Mouse (Mus musculus): Measurements from ENCODE around the gene Cmah. TPM values are rescaled to one million over a fixed set of nuclear protein-coding genes. Genes with fewer than 3 reads are reported as not detected.

The Cmah gene
- polyA plus RNA-seq, 1 experiment from 2014 or later = 1.4 TPM

DNA sequence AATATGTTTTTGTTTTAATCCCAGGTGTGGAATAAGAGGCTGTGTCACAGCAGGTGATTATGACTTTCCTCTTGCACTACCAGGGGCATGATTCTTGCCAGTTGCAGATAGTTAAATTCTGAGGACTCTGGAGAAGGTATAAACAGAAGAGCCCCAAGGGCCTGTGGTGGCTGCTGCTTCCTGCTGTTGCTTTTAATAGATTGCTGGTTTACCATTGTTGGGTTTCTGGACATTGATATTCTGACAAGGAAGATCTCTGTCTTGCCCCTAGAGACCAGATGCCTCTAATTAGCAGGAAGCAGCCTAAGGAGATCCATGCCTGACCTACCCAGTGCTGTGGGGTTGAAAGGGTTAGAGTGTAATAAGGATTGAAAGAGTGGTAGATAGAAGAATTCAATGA lies 75.8 kb downstream of the Cmah start:
- TF ChIP-seq CTCF (IDR thresholded peaks at IDR 0.05; ENCODE audit: low read depth) = no peak
- no peak overlapping the region for H3K4me3 ChIP-seq (replicated peaks; ENCODE audit: low read depth, low read length)
- H3K4me1 ChIP-seq (replicated peaks; ENCODE audit: insufficient read depth, low read length) = no peaks in the 10 kb centered on the region
- H3K36me3 ChIP-seq (ENCODE audit: insufficient read depth, low read length) = no peaks in the 10 kb centered on the region
- H3K27me3 ChIP-seq (ENCODE audit: insufficient read depth, low read length) = no peaks in the 10 kb centered on the region
- no peak for DNase-seq (ENCODE audit: low spot score)
- no peak overlapping the region for H3K27ac ChIP-seq
- no peak for ATAC-seq (replicated peaks; ENCODE audit: low FRiP score, low read depth)
- H3K9ac ChIP-seq (ENCODE audit: low read depth, low read length) = no peak overlapping the region
- H3K9me3 ChIP-seq (replicated peaks; ENCODE audit: low read length) = no peaks in the 10 kb centered on the region
- H3K4me2 ChIP-seq (ENCODE audit: low read length) = no peak overlapping the region

DNA sequence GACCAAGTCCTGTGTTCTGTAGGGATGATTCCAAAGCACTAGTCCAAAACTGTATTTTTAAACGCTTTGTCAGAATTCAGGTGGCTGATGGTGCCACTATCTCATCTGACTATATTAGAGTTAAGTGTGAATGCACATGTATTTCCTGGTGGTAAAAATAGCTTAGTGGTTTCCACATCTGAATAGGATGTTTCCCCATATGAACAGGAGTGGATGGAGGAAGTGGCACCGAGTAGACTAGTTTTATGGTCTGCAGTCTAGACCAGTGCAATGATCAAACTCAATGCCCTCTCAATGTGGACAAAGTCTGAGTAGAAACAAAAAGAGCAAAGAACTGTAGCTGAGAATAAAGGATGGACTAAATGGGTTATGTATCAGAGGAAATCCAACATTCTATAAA lies 79.6 kb downstream of the Cmah start:
- Histone ChIP-seq H3K27me3 (ENCODE audit: insufficient read depth, low read length) (no peaks in the 10 kb centered on the region), H3K9ac (ENCODE audit: low read depth, low read length) (no peak overlapping the region), H3K36me3 (ENCODE audit: insufficient read depth, low read length) (no peaks in the 10 kb centered on the region), H3K4me3 (replicated peaks; ENCODE audit: low read depth, low read length) (no peak overlapping the region), H3K4me1 (replicated peaks; ENCODE audit: insufficient read depth, low read length) (no peaks in the 10 kb centered on the region), H3K4me2 (ENCODE audit: low read length) (no peak overlapping the region), H3K9me3 (replicated peaks; ENCODE audit: low read length) (no peaks in the 10 kb centered on the region), H3K27ac (no peak overlapping the region)
- TF ChIP-seq CTCF (IDR thresholded peaks at IDR 0.05; ENCODE audit: low read depth) = no peak
- no peak for DNase-seq (ENCODE audit: low spot score)
- 73% methylated on average over 2 of the region's 2 CpGs for WGBS
- no peak for ATAC-seq (replicated peaks; ENCODE audit: low FRiP score, low read depth)

DNA sequence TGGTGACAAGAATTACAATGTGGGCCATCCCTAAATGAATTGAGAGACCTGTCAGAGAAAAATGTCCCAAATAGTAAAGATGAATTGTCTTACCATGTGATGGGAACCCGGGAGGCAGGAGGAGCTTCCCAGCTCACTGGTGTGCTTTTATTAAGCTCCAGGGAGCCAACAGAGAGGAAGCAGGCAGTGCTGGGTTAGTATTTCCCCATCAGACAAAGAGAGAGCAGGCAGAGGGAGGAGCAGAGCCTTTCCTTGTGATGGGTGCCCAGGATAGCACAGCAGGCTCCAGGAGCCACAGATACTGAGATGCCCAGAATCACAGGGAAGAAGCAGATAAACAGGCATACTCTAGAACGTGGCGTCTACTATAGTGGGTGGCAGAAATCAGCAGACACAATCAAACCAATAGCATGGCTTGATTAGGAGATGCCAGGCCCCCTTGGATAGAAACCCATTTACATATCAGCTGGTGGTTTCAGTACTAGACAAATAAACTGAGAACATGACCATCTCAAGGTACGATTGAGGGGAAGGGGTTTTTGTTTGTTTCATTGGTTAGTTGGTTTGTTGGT lies 87.5 kb downstream of the Cmah start:
- Histone ChIP-seq H3K9ac (ENCODE audit: low read depth, low read length) (no peak overlapping the region), H3K4me3 (replicated peaks; ENCODE audit: low read depth, low read length) (no peak overlapping the region), H3K4me2 (ENCODE audit: low read length) (no peak overlapping the region), H3K36me3 (ENCODE audit: insufficient read depth, low read length) (no peaks in the 10 kb centered on the region), H3K27me3 (ENCODE audit: insufficient read depth, low read length) (no peaks in the 10 kb centered on the region), H3K27ac (no peak overlapping the region), H3K9me3 (replicated peaks; ENCODE audit: low read length) (no peaks in the 10 kb centered on the region), H3K4me1 (replicated peaks; ENCODE audit: insufficient read depth, low read length) (no peaks in the 10 kb centered on the region)
- DNase-seq (ENCODE audit: low spot score) = no peak
- no peak for ATAC-seq (replicated peaks; ENCODE audit: low FRiP score, low read depth)
- 58% methylated on average over 4 of the region's 4 CpGs for WGBS
- TF ChIP-seq CTCF (IDR thresholded peaks at IDR 0.05; ENCODE audit: low read depth) = no peak

DNA sequence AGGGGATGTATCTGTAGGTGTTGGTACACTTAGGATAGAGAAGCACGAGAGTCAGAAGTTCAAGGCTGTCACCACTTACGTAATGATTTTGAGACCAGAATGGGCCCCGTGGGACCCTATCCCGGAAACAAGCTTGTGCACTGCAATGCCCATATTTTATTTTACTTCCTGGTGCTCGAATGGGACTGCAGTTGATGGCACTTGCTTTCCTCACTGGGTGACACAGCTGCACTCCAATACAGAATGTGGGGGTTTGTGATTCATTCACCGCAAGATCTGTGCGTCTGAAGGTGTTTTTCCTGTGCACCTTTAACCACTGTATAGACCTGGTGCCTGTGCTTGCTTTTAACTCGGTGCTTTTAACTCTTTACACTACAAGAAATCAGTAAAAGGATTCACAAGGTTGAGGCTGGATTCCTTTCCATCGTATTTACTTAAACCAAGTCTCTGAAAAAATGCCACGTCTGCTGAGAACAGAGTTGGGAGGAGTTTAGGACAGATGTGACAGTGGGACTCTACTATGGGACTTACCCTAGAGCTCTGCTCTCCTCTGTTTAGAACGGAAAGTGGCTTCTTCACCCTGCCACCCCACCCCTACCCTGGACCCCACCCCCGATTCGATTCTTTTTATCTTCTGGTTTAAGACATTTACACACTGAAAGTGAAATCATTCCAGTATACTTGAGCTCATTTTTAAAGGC lies 88.5 kb downstream of the Cmah start:
- Histone ChIP-seq H3K9ac (ENCODE audit: low read depth, low read length) (no peak overlapping the region), H3K9me3 (replicated peaks; ENCODE audit: low read length) (no peaks in the 10 kb centered on the region), H3K27ac (no peak overlapping the region), H3K4me1 (replicated peaks; ENCODE audit: insufficient read depth, low read length) (no peaks in the 10 kb centered on the region), H3K4me2 (ENCODE audit: low read length) (no peak overlapping the region), H3K36me3 (ENCODE audit: insufficient read depth, low read length) (no peaks in the 10 kb centered on the region), H3K27me3 (ENCODE audit: insufficient read depth, low read length) (no peaks in the 10 kb centered on the region), H3K4me3 (replicated peaks; ENCODE audit: low read depth, low read length) (no peak overlapping the region)
- DNase-seq (ENCODE audit: low spot score) (no peak), ATAC-seq (replicated peaks; ENCODE audit: low FRiP score, low read depth) (no peak)
- TF ChIP-seq CTCF (IDR thresholded peaks at IDR 0.05; ENCODE audit: low read depth) = no peak
- WGBS = 62% methylated on average over 13 of the region's 13 CpGs

DNA sequence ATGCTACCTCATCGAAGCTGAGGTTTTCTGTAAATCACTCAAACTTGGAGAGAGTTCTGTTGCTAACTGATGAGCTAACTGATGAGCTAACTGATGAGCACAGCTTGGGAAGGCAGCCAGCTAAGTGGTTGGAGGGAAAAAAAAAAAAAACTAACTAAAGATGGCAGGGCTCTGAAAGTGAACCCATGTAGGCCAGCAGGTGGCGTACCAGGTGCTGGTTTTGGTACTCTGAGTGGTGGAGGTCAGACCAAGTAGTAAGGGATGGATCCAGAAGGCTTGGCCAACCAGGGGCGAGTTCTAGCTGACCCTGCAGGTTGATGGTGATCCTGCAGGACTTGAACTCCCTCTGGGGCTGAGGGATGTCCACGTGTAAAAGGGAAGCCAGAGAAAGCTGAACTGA lies 89.2 kb downstream of the Cmah start:
- H3K4me2 ChIP-seq (ENCODE audit: low read length) = no peak overlapping the region
- peak; percentile 57; the same call in 1 of the 2 replicates for TF ChIP-seq CTCF (IDR thresholded peaks at IDR 0.05; ENCODE audit: low read depth)
- no peak for DNase-seq (ENCODE audit: low spot score)
- H3K27ac ChIP-seq = no peak overlapping the region
- H3K27me3 ChIP-seq (ENCODE audit: insufficient read depth, low read length) = no peaks in the 10 kb centered on the region
- no peak for ATAC-seq (replicated peaks; ENCODE audit: low FRiP score, low read depth)
- H3K4me3 ChIP-seq (replicated peaks; ENCODE audit: low read depth, low read length) = no peak overlapping the region
- WGBS = 40% methylated on average over 4 of the region's 4 CpGs
- no peak overlapping the region for H3K9ac ChIP-seq (ENCODE audit: low read depth, low read length)
- H3K9me3 ChIP-seq (replicated peaks; ENCODE audit: low read length) = no peaks in the 10 kb centered on the region
- H3K4me1 ChIP-seq (replicated peaks; ENCODE audit: insufficient read depth, low read length) = no peaks in the 10 kb centered on the region
- H3K36me3 ChIP-seq (ENCODE audit: insufficient read depth, low read length) = no peaks in the 10 kb centered on the region

DNA sequence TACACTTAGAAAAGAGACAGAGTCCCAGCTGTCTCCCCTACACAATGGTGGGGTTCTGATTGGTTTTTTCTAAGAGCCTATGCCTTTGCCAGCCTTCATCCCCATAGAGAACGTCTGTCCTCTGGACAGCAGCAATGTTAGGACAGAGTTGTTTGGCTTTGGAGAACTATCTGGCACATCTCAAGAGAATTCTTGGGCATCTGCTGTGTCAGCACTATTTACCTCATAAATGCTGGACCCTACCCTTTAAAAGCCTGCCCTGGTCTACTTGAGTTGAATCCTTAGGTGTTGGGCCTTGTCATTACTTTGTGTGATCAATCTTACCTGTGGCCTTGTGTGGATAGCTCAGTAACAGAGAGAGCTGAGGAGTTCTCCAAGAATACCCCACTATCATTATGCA lies 90.8 kb downstream of the Cmah start:
- no peak overlapping the region for H3K27ac ChIP-seq
- no peak for TF ChIP-seq CTCF (IDR thresholded peaks at IDR 0.05; ENCODE audit: low read depth)
- H3K4me2 ChIP-seq (ENCODE audit: low read length) = no peak overlapping the region
- no peak for DNase-seq (ENCODE audit: low spot score)
- H3K36me3 ChIP-seq (ENCODE audit: insufficient read depth, low read length) = no peaks in the 10 kb centered on the region
- no peaks in the 10 kb centered on the region for H3K27me3 ChIP-seq (ENCODE audit: insufficient read depth, low read length)
- 50% methylated on average over 1 of the region's 1 CpGs for WGBS
- H3K4me1 ChIP-seq (replicated peaks; ENCODE audit: insufficient read depth, low read length) = no peaks in the 10 kb centered on the region
- H3K4me3 ChIP-seq (replicated peaks; ENCODE audit: low read depth, low read length) = no peak overlapping the region
- ATAC-seq (replicated peaks; ENCODE audit: low FRiP score, low read depth) = no peak
- H3K9ac ChIP-seq (ENCODE audit: low read depth, low read length) = no peak overlapping the region
- no peaks in the 10 kb centered on the region for H3K9me3 ChIP-seq (replicated peaks; ENCODE audit: low read length)

DNA sequence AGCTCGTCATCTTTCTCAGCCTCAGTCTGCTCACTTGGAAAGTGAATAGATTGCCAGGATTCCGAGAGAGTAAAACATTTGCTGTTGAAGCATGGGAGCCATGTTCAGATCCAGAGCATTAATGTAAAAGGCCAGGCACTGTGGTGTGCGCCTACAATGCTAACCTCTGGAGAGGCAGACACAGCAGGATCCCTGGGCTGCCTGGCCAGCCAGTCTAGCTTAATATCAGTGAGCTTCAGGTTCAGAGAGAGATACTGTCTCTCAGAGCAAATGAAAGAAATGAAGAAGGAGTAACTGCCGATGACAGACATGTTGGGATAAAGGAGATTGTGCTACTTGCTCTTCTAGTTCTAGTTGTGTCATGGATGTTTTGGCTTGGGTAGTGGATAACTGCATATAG lies 91.6 kb downstream of the Cmah start:
- H3K27ac ChIP-seq = no peak overlapping the region
- no peaks in the 10 kb centered on the region for H3K4me1 ChIP-seq (replicated peaks; ENCODE audit: insufficient read depth, low read length)
- H3K4me3 ChIP-seq (replicated peaks; ENCODE audit: low read depth, low read length) = no peak overlapping the region
- WGBS = 93% methylated on average over 4 of the region's 4 CpGs
- H3K27me3 ChIP-seq (ENCODE audit: insufficient read depth, low read length) = no peaks in the 10 kb centered on the region
- no peak for ATAC-seq (replicated peaks; ENCODE audit: low FRiP score, low read depth)
- DNase-seq (ENCODE audit: low spot score) = no peak
- no peak overlapping the region for H3K4me2 ChIP-seq (ENCODE audit: low read length)
- no peaks in the 10 kb centered on the region for H3K36me3 ChIP-seq (ENCODE audit: insufficient read depth, low read length)
- no peaks in the 10 kb centered on the region for H3K9me3 ChIP-seq (replicated peaks; ENCODE audit: low read length)
- H3K9ac ChIP-seq (ENCODE audit: low read depth, low read length) = no peak overlapping the region
- TF ChIP-seq CTCF (IDR thresholded peaks at IDR 0.05; ENCODE audit: low read depth) = no peak

All from kidney, postnatal 0 days (tissue).